Mouse (Mus musculus): ENCODE measurements around the gene Akirin2. TPM values are rescaled to one million over a fixed set of nuclear protein-coding genes. Genes with fewer than 3 reads are reported as not detected.

Akirin2 gene
- polyA plus RNA-seq, 1 experiment = 79.2 TPM

GRCm38 (mm10) chr4:34581990-34582389 lies 31.3 kb downstream of the Akirin2 start:
- H3K4me3 ChIP-seq (ENCODE audit: insufficient read depth, low read length) = no peak overlapping the region
- TF ChIP-seq POLR2A (IDR thresholded peaks at IDR 0.05; ENCODE audit: borderline replicate concordance, low read depth, low read length) = no peak
- no peak for TF ChIP-seq CTCF (IDR thresholded peaks at IDR 0.05; ENCODE audit: low read depth, low read length)

DNA sequence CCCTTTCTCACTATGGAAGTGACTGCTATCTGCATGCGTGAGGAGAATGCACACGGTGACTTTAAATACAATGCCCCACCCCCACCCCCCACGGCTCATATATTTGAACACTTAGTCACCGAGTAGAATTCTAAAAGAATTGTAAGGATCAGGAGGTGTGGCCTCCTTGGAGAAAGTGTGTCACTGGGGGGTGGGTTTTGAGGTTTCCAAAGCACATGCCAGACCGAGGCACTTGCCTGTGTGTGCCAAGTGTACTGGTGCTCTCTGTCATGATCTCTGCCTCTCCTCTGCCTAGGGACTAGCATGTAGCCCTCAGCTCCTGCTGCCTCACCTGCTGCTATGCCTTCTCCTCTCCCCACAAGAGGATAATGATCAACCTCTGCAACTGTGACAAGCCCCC lies 31.7 kb downstream of the Akirin2 start:
- no peaks in the 10 kb centered on the region; the same call in 1 of the 2 replicates for H3K4me1 ChIP-seq (ENCODE audit: control insufficient read depth, insufficient read depth, low read length)
- H3K27ac ChIP-seq (ENCODE audit: insufficient read depth, low read depth, low read length) = no peak overlapping the region
- TF ChIP-seq POLR2A (IDR thresholded peaks at IDR 0.05; ENCODE audit: borderline replicate concordance, low read depth, low read length) (no peak), CTCF (IDR thresholded peaks at IDR 0.05; ENCODE audit: low read depth, low read length) (no peak)
- no peak overlapping the region for H3K4me3 ChIP-seq (ENCODE audit: insufficient read depth, low read length)

More at GRCm38 (mm10) chr4:34581990-34582389, 31.3 kb downstream of the Akirin2 start:
- H3K27ac ChIP-seq (ENCODE audit: insufficient read depth, low read depth, low read length) = no peak overlapping the region
- no peaks in the 10 kb centered on the region; the same call in 1 of the 2 replicates for H3K4me1 ChIP-seq (ENCODE audit: control insufficient read depth, insufficient read depth, low read length)

- H3K4me1 ChIP-seq (ENCODE audit: control insufficient read depth, insufficient read depth, low read length) = no peaks in the 10 kb centered on the region
- no peak overlapping the region for H3K27ac ChIP-seq (ENCODE audit: insufficient read depth, low read depth, low read length)
- H3K4me3 ChIP-seq (ENCODE audit: insufficient read depth, low read length) = no peak overlapping the region
- TF ChIP-seq CTCF (IDR thresholded peaks at IDR 0.05; ENCODE audit: low read depth, low read length) (no peak), POLR2A (IDR thresholded peaks at IDR 0.05; ENCODE audit: borderline replicate concordance, low read depth, low read length) (no peak)
Measured at GRCm38 (mm10) chr4:34583427-34583826, 32.7 kb downstream of the Akirin2 start.

- Histone ChIP-seq H3K4me1 (ENCODE audit: control insufficient read depth, insufficient read depth, low read length) (no peaks in the 10 kb centered on the region), H3K4me3 (ENCODE audit: insufficient read depth, low read length) (no peak overlapping the region), H3K27ac (ENCODE audit: insufficient read depth, low read depth, low read length) (no peak overlapping the region)
- TF ChIP-seq CTCF (IDR thresholded peaks at IDR 0.05; ENCODE audit: low read depth, low read length) = no peak
- no peak for TF ChIP-seq POLR2A (IDR thresholded peaks at IDR 0.05; ENCODE audit: borderline replicate concordance, low read depth, low read length)
Measured at GRCm38 (mm10) chr4:34584871-34585607, 34.3 kb downstream of the Akirin2 start.

DNA sequence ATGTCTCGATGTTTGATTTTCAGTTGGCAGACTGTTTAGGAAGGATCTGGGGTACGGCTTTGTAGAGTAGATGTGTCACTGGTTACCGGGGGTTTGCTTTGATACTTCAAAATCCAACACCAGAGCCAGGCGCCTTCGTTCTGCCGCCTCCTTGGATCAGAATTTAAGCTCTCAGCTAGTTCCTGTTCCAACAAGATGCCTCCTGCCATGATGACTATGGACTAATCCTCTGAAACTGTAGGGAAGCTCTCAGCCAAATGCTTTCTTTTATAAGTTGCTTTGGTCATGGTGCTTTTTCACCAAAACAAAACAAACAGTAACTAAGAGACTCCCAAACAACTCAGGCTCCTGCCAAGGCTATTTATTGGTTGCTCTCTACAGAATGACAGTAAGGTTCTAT lies 52.4 kb downstream of the Akirin2 start:
- H3K27ac ChIP-seq (ENCODE audit: insufficient read depth, low read depth, low read length) = no peak overlapping the region
- no peaks in the 10 kb centered on the region for H3K4me1 ChIP-seq (ENCODE audit: control insufficient read depth, insufficient read depth, low read length)
- TF ChIP-seq POLR2A (IDR thresholded peaks at IDR 0.05; ENCODE audit: borderline replicate concordance, low read depth, low read length) = no peak
- no peak for TF ChIP-seq CTCF (IDR thresholded peaks at IDR 0.05; ENCODE audit: low read depth, low read length)
- no peak overlapping the region for H3K4me3 ChIP-seq (ENCODE audit: insufficient read depth, low read length)

DNA sequence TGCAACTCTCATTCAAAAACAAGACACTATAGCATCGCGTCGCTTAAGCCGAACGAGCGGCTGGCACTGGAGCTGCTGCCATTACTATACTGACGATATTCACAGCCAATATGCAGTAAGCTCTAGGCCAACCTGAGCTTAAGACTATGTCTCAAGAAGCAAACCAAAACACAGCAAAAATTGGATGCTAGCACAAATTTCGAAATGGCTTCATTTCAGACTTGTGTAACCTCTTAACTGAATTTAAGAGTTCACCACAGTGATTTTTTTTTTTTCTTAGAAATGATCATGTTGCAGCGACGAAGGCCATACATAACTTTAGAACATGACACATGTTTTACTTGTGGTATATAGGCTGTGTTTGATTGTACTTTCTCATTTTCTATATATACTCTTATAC lies 55.9 kb downstream of the Akirin2 start:
- Histone ChIP-seq H3K27ac (ENCODE audit: insufficient read depth, low read depth, low read length) (no peak overlapping the region), H3K4me3 (ENCODE audit: insufficient read depth, low read length) (no peak overlapping the region), H3K4me1 (ENCODE audit: control insufficient read depth, insufficient read depth, low read length) (no peaks in the 10 kb centered on the region)
- TF ChIP-seq POLR2A (IDR thresholded peaks at IDR 0.05; ENCODE audit: borderline replicate concordance, low read depth, low read length) (no peak), CTCF (IDR thresholded peaks at IDR 0.05; ENCODE audit: low read depth, low read length) (no peak)

- Histone ChIP-seq H3K27ac (ENCODE audit: insufficient read depth, low read depth, low read length) (no peak overlapping the region), H3K4me3 (ENCODE audit: insufficient read depth, low read length) (peak overlapping the region; percentile 94), H3K4me1 (ENCODE audit: control insufficient read depth, insufficient read depth, low read length) (peaks cover 22% of the 10 kb centered on the region)
- TF ChIP-seq POLR2A (IDR thresholded peaks at IDR 0.05; ENCODE audit: borderline replicate concordance, low read depth, low read length) (no peak), CTCF (IDR thresholded peaks at IDR 0.05; ENCODE audit: low read depth, low read length) (no peak)
Measured at GRCm38 (mm10) chr4:34613571-34614145, 62.9 kb downstream of the Akirin2 start.

GRCm38 (mm10) chr4:34614630-34615094 lies 63.9 kb downstream of the Akirin2 start, which contains the start of the genes Orc3 and Rars2:
TSS of gene Orc3 (minus strand) at chr4:34614944.
TSS of gene Rars2 (plus strand) at chr4:34614957.
- no peak for TF ChIP-seq POLR2A (IDR thresholded peaks at IDR 0.05; ENCODE audit: borderline replicate concordance, low read depth, low read length)
- no peak for TF ChIP-seq CTCF (IDR thresholded peaks at IDR 0.05; ENCODE audit: low read depth, low read length)
- peaks cover 22% of the 10 kb centered on the region for H3K4me1 ChIP-seq (ENCODE audit: control insufficient read depth, insufficient read depth, low read length)

GRCm38 (mm10) chr4:34615303-34615702 lies 64.6 kb downstream of the Akirin2 start:
- Histone ChIP-seq H3K4me1 (ENCODE audit: control insufficient read depth, insufficient read depth, low read length) (peaks cover 22% of the 10 kb centered on the region), H3K27ac (ENCODE audit: insufficient read depth, low read depth, low read length) (no peak overlapping the region), H3K4me3 (ENCODE audit: insufficient read depth, low read length) (peak overlapping the region; percentile 94)
- TF ChIP-seq CTCF (IDR thresholded peaks at IDR 0.05; ENCODE audit: low read depth, low read length) = no peak
- TF ChIP-seq POLR2A (IDR thresholded peaks at IDR 0.05; ENCODE audit: borderline replicate concordance, low read depth, low read length) = no peak

More at GRCm38 (mm10) chr4:34614630-34615094, 63.9 kb downstream of the Akirin2 start, which contains the start of the genes Orc3 and Rars2:
- H3K27ac ChIP-seq (ENCODE audit: insufficient read depth, low read depth, low read length) = peak within 1 kb of the TSS; percentile 68
- H3K4me3 ChIP-seq (ENCODE audit: insufficient read depth, low read length) = peak within 1 kb of the TSS; percentile 94

- H3K4me3 ChIP-seq (ENCODE audit: insufficient read depth, low read length) = peak overlapping the region; percentile 94
- TF ChIP-seq POLR2A (IDR thresholded peaks at IDR 0.05; ENCODE audit: borderline replicate concordance, low read depth, low read length) (no peak), CTCF (IDR thresholded peaks at IDR 0.05; ENCODE audit: low read depth, low read length) (no peak)
- peaks cover 22% of the 10 kb centered on the region for H3K4me1 ChIP-seq (ENCODE audit: control insufficient read depth, insufficient read depth, low read length)
- H3K27ac ChIP-seq (ENCODE audit: insufficient read depth, low read depth, low read length) = no peak overlapping the region
Measured at GRCm38 (mm10) chr4:34616146-34616545, 65.4 kb downstream of the Akirin2 start.

Other genes with a start within 250 kb of the Akirin2 start
- gene Orc3, start 64.0 kb downstream of the Akirin2 start, polyA plus RNA-seq (2012; ENCODE audit: insufficient read depth, insufficient read length, missing spikeins) = 41.7 and 43.2 TPM in 2 replicates
- 15.1 and 18.5 TPM in 2 replicates for gene Rars2, start 64.0 kb downstream of the Akirin2 start, polyA plus RNA-seq (2012; ENCODE audit: insufficient read depth, insufficient read length, missing spikeins)
- gene Slc35a1, start 136.5 kb downstream of the Akirin2 start, polyA plus RNA-seq (2012; ENCODE audit: insufficient read depth, insufficient read length, missing spikeins) = 17.1 and 17.6 TPM in 2 replicates
- not detected in 2 replicates for gene Cfap206, start 179.3 kb downstream of the Akirin2 start, polyA plus RNA-seq (2012; ENCODE audit: insufficient read depth, insufficient read length, missing spikeins)
- not detected in 2 replicates for gene Gm136, start 205.3 kb downstream of the Akirin2 start, polyA plus RNA-seq (2012; ENCODE audit: insufficient read depth, insufficient read length, missing spikeins)
- gene Smim8, start 227.5 kb downstream of the Akirin2 start, polyA plus RNA-seq (2012; ENCODE audit: insufficient read depth, insufficient read length, missing spikeins) = 19.9 and 24.2 TPM in 2 replicates